In the genomic region with DNA sequence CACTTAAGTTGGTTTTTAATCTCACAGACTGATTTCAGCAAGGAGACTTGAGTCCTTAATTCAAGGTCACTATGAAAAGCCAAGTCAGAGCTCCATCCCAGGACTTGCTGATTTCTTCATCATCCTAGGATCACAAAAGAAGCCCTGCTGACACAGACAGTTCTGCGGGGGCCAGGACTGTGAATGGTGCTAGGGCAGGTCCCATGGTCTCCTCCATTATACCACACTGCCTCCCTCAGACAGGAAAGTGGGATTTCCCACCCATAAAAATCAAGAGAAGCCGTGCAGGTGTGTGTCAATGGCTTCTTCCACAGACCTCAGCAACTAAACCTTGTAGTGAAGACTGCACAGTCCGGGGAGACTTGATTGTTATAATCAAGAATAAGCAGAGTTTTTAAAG, we compare ENCODE assay signal across 9 mouse cellular contexts. TPM values are rescaled to one million over a fixed set of nuclear protein-coding genes. Genes with fewer than 3 reads are reported as not detected.
DNase-seq lines count a peak whose midpoint lies in the region; ATAC-seq and TF ChIP-seq lines count a peak whose summit lies in the region.
"Had no signal": no experiment of that assay in that cellular context is flagged by ENCODE, and none has a peak within 500 bp of the region (broad histone marks: within the 10 kb centered on the region; RNA-seq: fewer than 3 reads in every experiment).

No protein-coding gene starts in this region.

- peaks cover 8% of the 10 kb centered on the region; the same call in 1 of the 2 replicates for H3K27me3 ChIP-seq in hindbrain, embryonic 10.5 days (ENCODE audit: insufficient read depth, poor library complexity, severe bottlenecking)
- peaks cover 3% of the 10 kb centered on the region; the same call in 1 of the 2 replicates for H3K27me3 ChIP-seq in hindbrain, embryonic 12.5 days
- no peaks in the 10 kb centered on the region for H3K27me3 ChIP-seq in heart, embryonic 16.5 days (ENCODE audit: control insufficient read depth, insufficient read depth, low read length)
- H3K27me3 ChIP-seq in limb, embryonic 14.5 days (ENCODE audit: control insufficient read depth, insufficient read depth, low read length) = no peaks in the 10 kb centered on the region
- H3K27me3 ChIP-seq: embryonic facial prominence, embryonic 12.5 days had no signal

- no peak for DNase-seq in hindbrain, embryonic 10.5 days (ENCODE audit: low spot score)
- DNase-seq in brain, adult 2 months (ENCODE audit: low read depth, low spot score) = peak; percentile 53
- DNase-seq in limb, embryonic 14.5 days (ENCODE audit: low spot score) = no peak
- DNase-seq in cerebellum, postnatal 25 days = no peak
- no peak for DNase-seq in frontal cortex, postnatal 25 days (ENCODE audit: low spot score in 2 of 2)
- DNase-seq: left cerebral cortex, postnatal 4 days had no signal

- no peaks in the 10 kb centered on the region for H3K9me3 ChIP-seq in hindbrain, embryonic 10.5 days
- H3K9me3 ChIP-seq in hindbrain, embryonic 12.5 days (replicated peaks) = no peaks in the 10 kb centered on the region
- no peaks in the 10 kb centered on the region for H3K9me3 ChIP-seq in heart, embryonic 16.5 days (replicated peaks; ENCODE audit: control insufficient read depth, low read length)
- no peaks in the 10 kb centered on the region for H3K9me3 ChIP-seq in limb, embryonic 14.5 days (ENCODE audit: control insufficient read depth, low read length)
- H3K9me3 ChIP-seq: embryonic facial prominence, embryonic 12.5 days had no signal

- no peak overlapping the region for H3K4me2 ChIP-seq in hindbrain, embryonic 12.5 days (replicated peaks)
- H3K4me2 ChIP-seq in heart, embryonic 16.5 days (ENCODE audit: low read depth, low read length) = peak overlapping the region; percentile 85; the same call in 1 of the 2 replicates
- H3K4me2 ChIP-seq in limb, embryonic 14.5 days (replicated peaks; ENCODE audit: low read depth, low read length, severe bottlenecking) = 0 out of 2 replicates have a peak overlapping the region, but pooled peaks have one; percentile 93

- no peak overlapping the region for H3K9ac ChIP-seq in hindbrain, embryonic 12.5 days
- H3K9ac ChIP-seq in heart, embryonic 16.5 days (ENCODE audit: low read length) = no peak overlapping the region
- no peak overlapping the region for H3K9ac ChIP-seq in limb, embryonic 14.5 days (ENCODE audit: low read depth, low read length, severe bottlenecking)
- H3K9ac ChIP-seq: embryonic facial prominence, embryonic 12.5 days had no signal

- 57% methylated on average over 3 of the region's 3 CpGs for WGBS in hindbrain, embryonic 10.5 days
- WGBS in hindbrain, embryonic 12.5 days = 59% methylated on average over 3 of the region's 3 CpGs
- 53% methylated on average over 3 of the region's 3 CpGs for WGBS in heart, embryonic 16.5 days
- WGBS in limb, embryonic 14.5 days = 43% methylated on average over 3 of the region's 3 CpGs

- H3K36me3 ChIP-seq in hindbrain, embryonic 10.5 days = no peaks in the 10 kb centered on the region
- no peaks in the 10 kb centered on the region for H3K36me3 ChIP-seq in hindbrain, embryonic 12.5 days
- no peaks in the 10 kb centered on the region for H3K36me3 ChIP-seq in heart, embryonic 16.5 days (ENCODE audit: control insufficient read depth, insufficient read depth)
- H3K36me3 ChIP-seq in limb, embryonic 14.5 days (ENCODE audit: control insufficient read depth, insufficient read depth, low read length) = no peaks in the 10 kb centered on the region
- H3K36me3 ChIP-seq: embryonic facial prominence, embryonic 12.5 days had no signal

- H3K4me3 ChIP-seq in hindbrain, embryonic 10.5 days = peak overlapping the region; percentile 86
- no peak overlapping the region for H3K4me3 ChIP-seq in hindbrain, embryonic 12.5 days
- H3K4me3 ChIP-seq in heart, embryonic 16.5 days (ENCODE audit: low read length) = no peak overlapping the region
- no peak overlapping the region for H3K4me3 ChIP-seq in limb, embryonic 14.5 days (replicated peaks; ENCODE audit: low read length)

- no peak for TF ChIP-seq POLR2A in limb, embryonic 14.5 days (IDR thresholded peaks at IDR 0.05; ENCODE audit: borderline replicate concordance, extremely low read depth, insufficient read depth, insufficient read length)

- no peak for ATAC-seq in hindbrain, embryonic 12.5 days (ENCODE audit: low FRiP score)
- no peak for ATAC-seq in heart, embryonic 16.5 days (replicated peaks; ENCODE audit: extremely low read depth, insufficient read depth, low FRiP score)
- ATAC-seq in limb, embryonic 14.5 days (ENCODE audit: low FRiP score, low read depth) = no peak

- peaks cover 37% of the 10 kb centered on the region for H3K4me1 ChIP-seq in hindbrain, embryonic 10.5 days (replicated peaks)
- H3K4me1 ChIP-seq in hindbrain, embryonic 12.5 days = peaks cover 10% of the 10 kb centered on the region; the same call in 1 of the 2 replicates
- peaks cover 29% of the 10 kb centered on the region for H3K4me1 ChIP-seq in heart, embryonic 16.5 days (ENCODE audit: control insufficient read depth, insufficient read depth, low read length)
- H3K4me1 ChIP-seq in limb, embryonic 14.5 days (ENCODE audit: control insufficient read depth, insufficient read depth, low read length) = peaks cover 20% of the 10 kb centered on the region

- H3K27ac ChIP-seq in hindbrain, embryonic 10.5 days = no peak overlapping the region
- no peak overlapping the region for H3K27ac ChIP-seq in hindbrain, embryonic 12.5 days
- no peak overlapping the region for H3K27ac ChIP-seq in heart, embryonic 16.5 days (ENCODE audit: low read length)
- no peak overlapping the region for H3K27ac ChIP-seq in limb, embryonic 14.5 days (replicated peaks; ENCODE audit: low read depth, low read length)
- H3K27ac ChIP-seq: embryonic facial prominence, embryonic 12.5 days had no signal

RNA-seq across cellular contexts. Expression of gene Stxbp6, which starts 2.3 kb away (rescaled TPM):
- 12.4 and 14.9 TPM in 2 replicates for polyA plus RNA-seq in hindbrain, embryonic 10.5 days (2016; fragmentation: Nextera tagmentation; extraction: Ambion mirVana)
- polyA plus RNA-seq in hindbrain, embryonic 12.5 days (2016; fragmentation: Nextera tagmentation; extraction: Ambion mirVana) = 11.5 and 14.0 TPM in 2 replicates
- 14.3 and 14.7 TPM in 2 replicates for polyA plus RNA-seq in heart, embryonic 16.5 days (2015; fragmentation: Nextera tagmentation; extraction: Ambion mirVana)
- 10.7 and 14.9 TPM in 2 replicates for polyA plus RNA-seq in limb, embryonic 14.5 days (2012; rRNA removed)
- 10.2 and 14.5 TPM in 2 replicates for polyA plus RNA-seq in limb, embryonic 14.5 days (2014; fragmentation: Nextera tagmentation; extraction: Ambion mirVana)
